Mouse (Mus musculus) liver, adult 2 months (tissue): Measurements from ENCODE around the gene Snx21.

Experiments used
- CTCF ChIP-seq: fragments of 200-500 bp; IDR thresholded peaks from 2 replicates; pipeline ENCODE4 v1.5.1; 2011; ENCODE audit warnings: low read depth, low read length, control low read depth
- POLR2A ChIP-seq: fragments of 200-500 bp; IDR thresholded peaks from 2 replicates; pipeline ENCODE4 v1.6.1; 2011; ENCODE audit warnings: low read length, control low read depth; ENCODE audit not compliant: insufficient read depth; ENCODE audit errors: extremely low read depth

DNA sequence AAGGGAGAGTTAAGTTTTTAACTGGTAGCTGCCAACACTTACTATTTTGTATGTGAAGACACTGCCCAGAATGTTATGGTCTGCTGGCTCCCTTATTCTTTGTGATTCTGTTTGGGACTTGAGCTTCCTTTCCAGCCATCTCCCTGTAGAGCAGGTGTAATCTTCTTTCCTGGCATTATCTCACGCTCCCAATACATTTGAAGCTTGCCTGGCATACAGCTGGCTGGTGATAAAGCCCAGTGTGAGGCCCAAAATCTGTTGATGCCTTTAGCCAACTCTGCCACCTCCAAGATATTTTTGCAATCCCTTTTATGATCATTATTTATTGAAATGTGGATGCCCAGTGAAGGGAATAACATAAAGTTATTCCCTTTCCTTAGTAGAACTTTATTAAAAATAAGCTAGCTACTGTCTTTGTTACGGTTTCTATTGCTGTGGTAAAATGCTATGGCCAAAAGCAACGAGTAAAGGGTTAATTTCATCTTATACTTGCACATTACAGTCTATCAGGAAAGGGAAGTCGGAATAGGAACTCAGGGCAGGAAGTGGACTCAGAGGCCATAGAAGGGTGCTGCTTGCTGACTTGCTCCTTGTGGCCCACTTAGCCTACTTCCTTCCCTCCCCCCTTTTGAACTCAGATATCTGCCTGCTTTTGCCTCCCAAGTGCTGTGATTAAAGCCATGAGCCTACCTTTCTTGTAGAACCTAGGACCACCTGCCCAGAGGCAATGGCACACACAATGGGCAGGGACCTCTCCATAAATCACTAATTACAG lies 25.4 kb upstream of the Snx21 start:
- TF ChIP-seq CTCF (no peak), POLR2A (no peak)
